Mouse (Mus musculus): ENCODE data around the gene Abcc8. TPM values are rescaled to one million over a fixed set of nuclear protein-coding genes. Genes with fewer than 3 reads are reported as not detected.

Gene Abcc8
- polyA plus RNA-seq, 1 experiment, result 1.6 TPM

DNA sequence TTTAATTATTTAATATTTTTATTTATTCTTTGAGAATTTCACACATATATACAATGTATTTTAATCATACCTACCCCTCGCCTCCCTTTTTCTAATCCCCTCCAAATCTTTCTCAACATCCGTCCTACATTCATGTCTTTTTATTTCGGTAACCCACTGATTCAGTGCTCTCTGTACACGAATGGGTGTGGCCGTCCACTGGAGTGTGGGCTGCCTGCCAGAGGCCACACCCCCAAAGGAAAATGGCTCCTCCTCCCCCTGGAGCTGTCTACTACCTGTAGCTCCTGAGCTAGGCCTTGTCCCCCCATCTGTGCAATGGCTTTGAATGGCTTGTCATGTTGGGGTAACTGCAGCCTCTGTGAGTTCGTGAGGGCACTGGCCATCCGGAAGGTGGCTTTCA, 103.0 kb downstream of the Abcc8 start:
- DNase-seq (ENCODE audit: low read depth, low spot score), result no peak
- 59% methylated on average over 7 of the region's 7 CpGs for WGBS

DNA sequence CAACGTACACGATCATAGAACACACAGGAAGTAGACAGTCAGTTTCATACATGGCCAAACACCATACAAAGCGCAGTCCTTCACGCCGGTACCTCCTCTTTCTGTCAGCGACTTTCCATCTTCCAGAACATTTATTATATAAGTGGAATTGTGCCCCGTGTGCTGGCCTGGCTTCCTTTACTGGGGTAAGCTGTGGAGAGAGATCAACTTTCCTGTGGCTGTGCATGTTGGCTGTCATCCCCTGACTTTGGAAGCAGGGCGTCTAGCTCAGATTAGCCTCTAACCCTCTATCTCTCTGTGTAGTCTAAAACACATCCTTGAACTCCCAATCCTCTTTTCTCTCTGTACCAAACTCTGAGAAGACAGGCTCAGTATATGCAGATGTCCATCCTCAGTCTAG, 111.0 kb downstream of the Abcc8 start:
- WGBS, result 94% methylated on average over 8 of the region's 8 CpGs
- DNase-seq (ENCODE audit: low read depth, low spot score), result no peak

DNA sequence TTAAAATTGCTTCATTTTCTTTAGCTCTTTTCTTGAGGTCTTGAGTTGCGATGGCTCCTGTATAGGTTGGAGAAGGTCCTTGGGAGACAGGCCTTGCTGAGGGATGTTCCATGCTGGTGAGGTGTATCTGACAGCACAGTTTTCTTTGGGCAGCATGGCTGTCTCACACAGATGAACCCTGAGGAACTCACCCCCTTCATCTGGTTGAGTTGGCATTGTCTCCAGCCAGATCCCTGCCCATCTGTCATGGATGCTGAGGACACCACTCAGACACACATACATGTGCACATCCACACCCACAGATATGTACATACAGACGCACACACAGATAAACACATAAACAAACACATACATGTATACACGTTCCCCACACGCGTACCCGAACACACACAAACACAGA, 116.5 kb downstream of the Abcc8 start:
- no peak for DNase-seq (ENCODE audit: low read depth, low spot score)
- WGBS, result 93% methylated on average over 6 of the region's 6 CpGs

DNA sequence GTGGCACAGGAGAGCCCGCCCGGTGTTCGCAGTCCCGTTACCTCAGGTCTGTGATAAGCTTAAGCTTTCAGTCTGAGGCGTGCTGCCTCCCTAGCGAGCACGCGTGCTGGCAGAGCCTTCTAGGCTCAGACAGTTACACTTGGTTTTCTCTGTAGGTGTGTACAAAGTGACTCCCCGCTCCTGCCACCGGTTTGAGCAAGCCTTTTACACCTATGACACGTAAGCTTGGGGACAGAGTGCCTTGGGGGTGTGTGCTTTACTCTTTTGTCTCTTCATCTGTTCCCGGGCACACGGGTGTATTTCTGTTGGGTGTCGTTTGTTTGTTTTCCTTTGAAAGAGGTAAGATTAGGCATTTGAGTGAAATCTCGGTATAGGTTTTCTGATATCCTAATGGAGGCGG, 118.2 kb downstream of the Abcc8 start:
- no peak for DNase-seq (ENCODE audit: low read depth, low spot score)
- WGBS, result 88% methylated on average over 16 of the region's 16 CpGs

DNA sequence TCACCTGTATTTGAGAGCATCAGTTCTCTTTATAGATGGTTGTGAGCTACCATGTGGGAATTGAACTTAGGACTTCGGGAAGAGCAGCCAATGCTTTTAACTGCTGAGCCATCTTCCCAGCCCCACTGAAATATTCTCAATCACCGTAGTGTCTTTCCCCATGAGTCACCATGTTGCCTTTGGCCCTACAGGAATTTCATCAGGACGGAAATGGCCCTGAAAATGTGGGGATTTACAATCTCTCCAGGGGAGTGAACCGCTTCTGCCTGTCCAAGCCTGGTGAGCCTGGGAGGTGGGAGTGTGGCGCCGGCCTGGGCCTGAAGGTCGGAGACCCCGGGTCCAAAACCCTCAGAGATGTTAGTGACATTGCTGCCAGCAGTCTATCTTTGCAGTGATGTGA, 119.1 kb downstream of the Abcc8 start:
- 92% methylated on average over 8 of the region's 8 CpGs for WGBS
- DNase-seq (ENCODE audit: low read depth, low spot score), result no peak

DNA sequence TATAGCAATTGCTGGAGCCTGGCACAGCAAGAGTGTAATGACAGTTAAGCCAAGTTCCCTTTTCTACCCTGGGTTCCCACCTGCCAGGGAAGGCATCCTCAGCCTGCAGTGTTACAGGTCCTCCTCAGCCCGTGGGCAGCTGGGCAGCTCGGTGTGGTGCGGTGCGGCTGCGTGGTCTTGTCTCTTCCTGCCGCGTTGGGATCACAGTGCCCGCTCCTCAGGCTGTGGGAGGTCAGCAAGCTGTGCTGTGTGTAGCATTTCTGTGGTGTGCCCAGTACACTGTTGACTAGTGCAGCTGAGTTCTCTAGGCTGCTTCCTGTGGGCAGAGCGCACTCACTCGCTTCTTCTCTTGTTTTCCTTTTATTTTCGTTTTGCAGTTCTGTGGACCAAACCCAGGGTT, 121.0 kb downstream of the Abcc8 start:
- WGBS, result 82% methylated on average over 11 of the region's 11 CpGs
- DNase-seq (ENCODE audit: low read depth, low spot score), result no peak

Other genes starting within 250 kb of the Abcc8 start
- 3.0 and 6.4 TPM in 2 replicates for gene Abcc6, start 149.7 kb downstream of the Abcc8 start, polyA plus RNA-seq (2012; rRNA removed)
- gene Nomo1, start 146.3 kb downstream of the Abcc8 start, polyA plus RNA-seq (2012; rRNA removed), result 53.0 and 77.1 TPM in 2 replicates
- 1.1 and 1.2 TPM in 2 replicates for gene Kcnj11, start 79.3 kb downstream of the Abcc8 start, polyA plus RNA-seq (2012; rRNA removed)
- gene Ush1c, start 58.5 kb upstream of the Abcc8 start, polyA plus RNA-seq (2012; rRNA removed), result 94.9 and 124 TPM in 2 replicates
- 0.09 and 0.16 TPM in 2 replicates for gene Otog, start 61.0 kb upstream of the Abcc8 start, polyA plus RNA-seq (2012; rRNA removed)
- gene Myod1, start 196.4 kb upstream of the Abcc8 start, polyA plus RNA-seq (2012; rRNA removed), result not detected in 2 replicates
- 0.21 and 0.60 TPM in 2 replicates for gene Kcnc1, start 216.5 kb upstream of the Abcc8 start, polyA plus RNA-seq (2012; rRNA removed)